Mouse (Mus musculus): ENCODE results near the gene Spink4. TPM values are rescaled to one million over a fixed set of nuclear protein-coding genes. Genes with fewer than 3 reads are reported as not detected.

The Spink4 gene
- polyA plus RNA-seq, 1 experiment from 2014 or later, result not detected

- Histone ChIP-seq H3K4me2 (replicated peaks) (no peak overlapping the region), H3K27ac (no peak overlapping the region), H3K9me3 (no peaks in the 10 kb centered on the region), H3K9ac (no peak overlapping the region), H3K27me3 (replicated peaks) (no peaks in the 10 kb centered on the region), H3K36me3 (no peaks in the 10 kb centered on the region), H3K4me1 (no peaks in the 10 kb centered on the region), H3K4me3 (no peak overlapping the region)
- no peak for ATAC-seq (ENCODE audit: low FRiP score, low read depth)
- WGBS, result 82% methylated on average over 4 of the region's 4 CpGs
Observed at GRCm38 (mm10) chr4:40885883-40886282, 34.0 kb upstream of the Spink4 start.

GRCm38 (mm10) chr4:40888839-40889238 is 31.0 kb upstream of the Spink4 start:
- no peaks in the 10 kb centered on the region for H3K4me1 ChIP-seq
- 85% methylated on average over 11 of the region's 11 CpGs for WGBS
- ATAC-seq (ENCODE audit: low FRiP score, low read depth), result no peak
- no peak overlapping the region for H3K4me2 ChIP-seq (replicated peaks)
- H3K9ac ChIP-seq, result no peak overlapping the region
- no peak overlapping the region for H3K4me3 ChIP-seq
- no peaks in the 10 kb centered on the region for H3K36me3 ChIP-seq
- H3K9me3 ChIP-seq, result no peaks in the 10 kb centered on the region
- no peaks in the 10 kb centered on the region for H3K27me3 ChIP-seq (replicated peaks)
- H3K27ac ChIP-seq, result no peak overlapping the region

GRCm38 (mm10) chr4:40889252-40889651 is 30.6 kb upstream of the Spink4 start:
- no peaks in the 10 kb centered on the region for H3K4me1 ChIP-seq
- no peaks in the 10 kb centered on the region for H3K36me3 ChIP-seq
- H3K9ac ChIP-seq, result no peak overlapping the region
- 65% methylated on average over 3 of the region's 3 CpGs for WGBS
- H3K9me3 ChIP-seq, result no peaks in the 10 kb centered on the region
- no peaks in the 10 kb centered on the region for H3K27me3 ChIP-seq (replicated peaks)
- no peak overlapping the region for H3K4me3 ChIP-seq
- no peak overlapping the region for H3K27ac ChIP-seq
- no peak overlapping the region for H3K4me2 ChIP-seq (replicated peaks)
- ATAC-seq (ENCODE audit: low FRiP score, low read depth), result no peak

- Histone ChIP-seq H3K36me3 (no peaks in the 10 kb centered on the region), H3K9ac (no peak overlapping the region), H3K9me3 (no peaks in the 10 kb centered on the region), H3K27ac (no peak overlapping the region), H3K4me2 (replicated peaks) (no peak overlapping the region), H3K4me1 (no peaks in the 10 kb centered on the region), H3K27me3 (replicated peaks) (no peaks in the 10 kb centered on the region), H3K4me3 (no peak overlapping the region)
- 89% methylated on average over 4 of the region's 4 CpGs for WGBS
- ATAC-seq (ENCODE audit: low FRiP score, low read depth), result no peak
Observed at GRCm38 (mm10) chr4:40889983-40890382, 29.9 kb upstream of the Spink4 start.

- Histone ChIP-seq H3K4me1 (no peaks in the 10 kb centered on the region), H3K4me3 (no peak overlapping the region), H3K36me3 (no peaks in the 10 kb centered on the region), H3K9me3 (no peaks in the 10 kb centered on the region), H3K27ac (no peak overlapping the region), H3K27me3 (replicated peaks) (no peaks in the 10 kb centered on the region), H3K4me2 (replicated peaks) (no peak overlapping the region), H3K9ac (no peak overlapping the region)
- 80% methylated on average over 5 of the region's 5 CpGs for WGBS
- no peak for ATAC-seq (ENCODE audit: low FRiP score, low read depth)
Observed at GRCm38 (mm10) chr4:40891206-40891605, 28.6 kb upstream of the Spink4 start.

- no peaks in the 10 kb centered on the region for H3K9me3 ChIP-seq
- no peak overlapping the region for H3K27ac ChIP-seq
- no peaks in the 10 kb centered on the region for H3K4me1 ChIP-seq
- 92% methylated on average over 3 of the region's 3 CpGs for WGBS
- H3K4me3 ChIP-seq, result no peak overlapping the region
- H3K36me3 ChIP-seq, result no peaks in the 10 kb centered on the region
- no peaks in the 10 kb centered on the region for H3K27me3 ChIP-seq (replicated peaks)
- H3K4me2 ChIP-seq (replicated peaks), result no peak overlapping the region
- no peak overlapping the region for H3K9ac ChIP-seq
- ATAC-seq (ENCODE audit: low FRiP score, low read depth), result no peak
Observed at GRCm38 (mm10) chr4:40895118-40895517, 24.7 kb upstream of the Spink4 start.

GRCm38 (mm10) chr4:40895646-40896045 is 24.2 kb upstream of the Spink4 start:
- Histone ChIP-seq H3K27me3 (replicated peaks) (no peaks in the 10 kb centered on the region), H3K4me2 (replicated peaks) (no peak overlapping the region), H3K36me3 (no peaks in the 10 kb centered on the region), H3K27ac (no peak overlapping the region), H3K4me3 (no peak overlapping the region), H3K9me3 (no peaks in the 10 kb centered on the region), H3K4me1 (no peaks in the 10 kb centered on the region), H3K9ac (no peak overlapping the region)
- 97% methylated on average over 2 of the region's 2 CpGs for WGBS
- no peak for ATAC-seq (ENCODE audit: low FRiP score, low read depth)

GRCm38 (mm10) chr4:40898476-40899044 is 21.3 kb upstream of the Spink4 start:
- no peaks in the 10 kb centered on the region for H3K4me1 ChIP-seq
- H3K4me2 ChIP-seq (replicated peaks), result no peak overlapping the region
- no peak overlapping the region for H3K27ac ChIP-seq
- no peak for ATAC-seq (ENCODE audit: low FRiP score, low read depth)
- no peaks in the 10 kb centered on the region for H3K27me3 ChIP-seq (replicated peaks)
- H3K9ac ChIP-seq, result no peak overlapping the region
- H3K4me3 ChIP-seq, result no peak overlapping the region
- no peaks in the 10 kb centered on the region for H3K9me3 ChIP-seq
- 82% methylated on average over 6 of the region's 6 CpGs for WGBS
- no peaks in the 10 kb centered on the region for H3K36me3 ChIP-seq

- H3K36me3 ChIP-seq, result no peaks in the 10 kb centered on the region
- no peaks in the 10 kb centered on the region for H3K27me3 ChIP-seq (replicated peaks)
- no peak overlapping the region for H3K9ac ChIP-seq
- no peak for ATAC-seq (ENCODE audit: low FRiP score, low read depth)
- H3K27ac ChIP-seq, result no peak overlapping the region
- H3K4me3 ChIP-seq, result no peak overlapping the region
- no peaks in the 10 kb centered on the region for H3K4me1 ChIP-seq
- no peaks in the 10 kb centered on the region for H3K9me3 ChIP-seq
- 80% methylated on average over 2 of the region's 2 CpGs for WGBS
- H3K4me2 ChIP-seq (replicated peaks), result no peak overlapping the region
Observed at GRCm38 (mm10) chr4:40899264-40899663, 20.6 kb upstream of the Spink4 start.

GRCm38 (mm10) chr4:40900071-40900470 is 19.8 kb upstream of the Spink4 start:
- Histone ChIP-seq H3K9ac (no peak overlapping the region), H3K27ac (no peak overlapping the region), H3K27me3 (replicated peaks) (no peaks in the 10 kb centered on the region), H3K4me3 (no peak overlapping the region), H3K9me3 (no peaks in the 10 kb centered on the region), H3K4me2 (replicated peaks) (no peak overlapping the region), H3K4me1 (no peaks in the 10 kb centered on the region), H3K36me3 (no peaks in the 10 kb centered on the region)
- no peak for ATAC-seq (ENCODE audit: low FRiP score, low read depth)
- WGBS, result 95% methylated on average over 3 of the region's 3 CpGs

- Histone ChIP-seq H3K36me3 (no peaks in the 10 kb centered on the region), H3K4me3 (no peak overlapping the region), H3K4me2 (replicated peaks) (no peak overlapping the region), H3K9me3 (no peaks in the 10 kb centered on the region), H3K9ac (no peak overlapping the region), H3K4me1 (no peaks in the 10 kb centered on the region), H3K27me3 (replicated peaks) (no peaks in the 10 kb centered on the region), H3K27ac (no peak overlapping the region)
- no peak for ATAC-seq (ENCODE audit: low FRiP score, low read depth)
- WGBS, result 83% methylated on average over 4 of the region's 4 CpGs
Observed at GRCm38 (mm10) chr4:40900612-40901011, 19.2 kb upstream of the Spink4 start.

- no peaks in the 10 kb centered on the region for H3K4me1 ChIP-seq
- no peaks in the 10 kb centered on the region for H3K36me3 ChIP-seq
- no peak overlapping the region for H3K4me3 ChIP-seq
- H3K27ac ChIP-seq, result no peak overlapping the region
- H3K9me3 ChIP-seq, result no peaks in the 10 kb centered on the region
- no peaks in the 10 kb centered on the region for H3K27me3 ChIP-seq (replicated peaks)
- no peak overlapping the region for H3K9ac ChIP-seq
- 63% methylated on average over 1 of the region's 1 CpGs for WGBS
- no peak overlapping the region for H3K4me2 ChIP-seq (replicated peaks)
- ATAC-seq (ENCODE audit: low FRiP score, low read depth), result no peak
Observed at GRCm38 (mm10) chr4:40906298-40906697, 13.6 kb upstream of the Spink4 start.

- Histone ChIP-seq H3K9me3 (no peaks in the 10 kb centered on the region), H3K36me3 (no peaks in the 10 kb centered on the region), H3K4me2 (replicated peaks) (no peak overlapping the region), H3K4me1 (no peaks in the 10 kb centered on the region), H3K27ac (no peak overlapping the region), H3K4me3 (no peak overlapping the region), H3K9ac (no peak overlapping the region), H3K27me3 (replicated peaks) (no peaks in the 10 kb centered on the region)
- no peak for ATAC-seq (ENCODE audit: low FRiP score, low read depth)
- 53% methylated on average over 20 of the region's 20 CpGs for WGBS
Observed at GRCm38 (mm10) chr4:40908261-40908969, 11.4 kb upstream of the Spink4 start.

All from neural tube, embryonic 12.5 days (tissue).